Mouse (Mus musculus) MEL (cell line): ENCODE results near the gene Clrn1. TPM values are rescaled to one million over a fixed set of nuclear protein-coding genes. Genes with fewer than 3 reads are reported as not detected.

ENCODE experiments used
- DNase-seq: peaks from one replicate; pipeline ENCODE4 v3.0.0; 2011; ENCODE audit warnings: low read depth, low spot score
- H3K27ac ChIP-seq: 2 replicates; pipeline ENCODE4 v1.5.1; 2012; ENCODE audit warnings: low read depth, mild to moderate bottlenecking, control low read depth, low read length, moderate library complexity; ENCODE audit not compliant: control insufficient read depth
- H3K27me3 ChIP-seq, 2 experiments: fragments of 150-350 bp in 1 of 2; sonication (generic) in 1 of 2; 2 replicates each; pipeline ENCODE4 v1.6.1; 2012; ENCODE audit warnings: low read length in 2 of 2, mild to moderate bottlenecking in 2 of 2, improper control_type of control experiment in 1 of 2, moderate library complexity in 1 of 2; ENCODE audit not compliant: insufficient read depth in 2 of 2, control insufficient read depth in 1 of 2
- H3K36me3 ChIP-seq, 2 experiments: 2 replicates each; pipeline ENCODE4 v1.6.1; 2012 to 2014; ENCODE audit warnings: low read length in 2 of 2, improper control_type of control experiment in 1 of 2, inconsistent platforms in 1 of 2, mild to moderate bottlenecking in 1 of 2; ENCODE audit not compliant: insufficient read depth in 2 of 2, control insufficient read depth in 1 of 2
- H3K4me1 ChIP-seq, 2 experiments: fragments of 150-350 bp in 1 of 2; sonication (generic) in 1 of 2; 2 replicates each; pipeline ENCODE4 v1.6.1; 2012; ENCODE audit warnings: low read length in 2 of 2, improper control_type of control experiment in 1 of 2, mild to moderate bottlenecking in 1 of 2; ENCODE audit not compliant: insufficient read depth in 2 of 2, control insufficient read depth in 1 of 2
- H3K4me3 ChIP-seq, 2 experiments: fragments of 150-350 bp in 1 of 2; sonication (generic) in 1 of 2; 2 replicates each; pipeline ENCODE4 v1.5.1; 2012; ENCODE audit warnings: low read depth in 2 of 2, low read length in 2 of 2, mild to moderate bottlenecking in 2 of 2, moderate library complexity in 2 of 2, control low read depth in 1 of 2, improper control_type of control experiment in 1 of 2; ENCODE audit not compliant: control insufficient read depth in 1 of 2, insufficient read depth in 1 of 2
- H3K79me2 ChIP-seq: 2 replicates; pipeline ENCODE4 v1.6.1; 2012; ENCODE audit warnings: mild to moderate bottlenecking, low read length, moderate library complexity; ENCODE audit not compliant: control insufficient read depth, poor library complexity, insufficient read depth
- H3K9ac ChIP-seq: 2 replicates; pipeline ENCODE4 v1.6.1; 2012; ENCODE audit warnings: low read depth, mild to moderate bottlenecking, control low read depth, low read length, moderate library complexity; ENCODE audit not compliant: control insufficient read depth, poor library complexity, severe bottlenecking
- H3K9me3 ChIP-seq: fragments of 150-350 bp; sonication (generic); replicated peaks from 2 replicates; pipeline ENCODE4 v1.6.1; 2012; ENCODE audit warnings: mild to moderate bottlenecking, low read length, improper control_type of control experiment, moderate library complexity; ENCODE audit not compliant: insufficient read depth
- BHLHE40 ChIP-seq: IDR thresholded peaks from 2 replicates; pipeline ENCODE4 v1.6.1; 2012; ENCODE audit warnings: low read depth, mild to moderate bottlenecking, inconsistent platforms, low read length, improper control_type of control experiment, borderline replicate concordance
- CTCF ChIP-seq, 3 experiments: IDR thresholded peaks in 2 of 3; conservative IDR thresholded peaks in 1 of 3; 2 replicates each; pipeline ENCODE4 v1.5.1; 2011 to 2012; ENCODE audit warnings: low read length in 3 of 3, low read depth in 2 of 3, mild to moderate bottlenecking in 2 of 3, improper control_type of control experiment in 1 of 3, inconsistent platforms in 1 of 3, mixed read lengths in 1 of 3, moderate library complexity in 1 of 3; ENCODE audit not compliant: control insufficient read depth in 1 of 3, insufficient read depth in 1 of 3, poor library complexity in 1 of 3, severe bottlenecking in 1 of 3
- E2F4 ChIP-seq: IDR thresholded peaks from 2 replicates; pipeline ENCODE4 v1.6.1; 2011; ENCODE audit warnings: low read depth, low read length, improper control_type of control experiment, borderline replicate concordance
- ELF1 ChIP-seq: IDR thresholded peaks from 2 replicates; pipeline ENCODE4 v1.6.1; 2014; ENCODE audit warnings: low read depth, mild to moderate bottlenecking, inconsistent platforms, low read length, improper control_type of control experiment, moderate library complexity
- EP300 ChIP-seq, 2 experiments: IDR thresholded peaks; 2 replicates each; pipeline ENCODE4 v1.6.1; 2011; ENCODE audit warnings: improper control_type of control experiment in 2 of 2, low read length in 2 of 2, low read depth in 1 of 2, mild to moderate bottlenecking in 1 of 2
- HCFC1 ChIP-seq: IDR thresholded peaks from 2 replicates; pipeline ENCODE4 v1.6.1; 2012; ENCODE audit warnings: low read depth, mild to moderate bottlenecking, inconsistent platforms, low read length, improper control_type of control experiment, moderate library complexity
- MAFK ChIP-seq: IDR thresholded peaks from 2 replicates; pipeline ENCODE4 v1.6.1; 2011; ENCODE audit warnings: low read depth, mild to moderate bottlenecking, low read length, improper control_type of control experiment, borderline replicate concordance
- MAX ChIP-seq: IDR thresholded peaks from 2 replicates; pipeline ENCODE4 v1.6.1; 2011; ENCODE audit warnings: low read length, improper control_type of control experiment
- MEF2A ChIP-seq: IDR thresholded peaks from 2 replicates; pipeline ENCODE4 v1.6.1; 2014; ENCODE audit warnings: low read depth, mild to moderate bottlenecking, inconsistent platforms, low read length, improper control_type of control experiment; ENCODE audit not compliant: poor library complexity, insufficient replicate concordance, severe bottlenecking; ENCODE audit errors: extremely low read depth
- MXI1 ChIP-seq: IDR thresholded peaks from 2 replicates; pipeline ENCODE4 v1.6.1; 2011; ENCODE audit warnings: mild to moderate bottlenecking, low read depth, low read length, improper control_type of control experiment
- MYB ChIP-seq: IDR thresholded peaks from 2 replicates; pipeline ENCODE4 v1.6.1; 2011; ENCODE audit warnings: mild to moderate bottlenecking, low read depth, low read length, improper control_type of control experiment
- POLR2AphosphoS2 ChIP-seq: IDR thresholded peaks from 2 replicates; pipeline ENCODE4 v1.6.1; 2011; ENCODE audit warnings: low read length, improper control_type of control experiment
- POLR2AphosphoS5 ChIP-seq: IDR thresholded peaks from 2 replicates; pipeline ENCODE4 v1.6.1; 2012; ENCODE audit warnings: low read depth, borderline replicate concordance, mild to moderate bottlenecking, inconsistent platforms, low read length, moderate library complexity, mixed read lengths
- RAD21 ChIP-seq: IDR thresholded peaks from 2 replicates; pipeline ENCODE4 v1.6.1; 2011; ENCODE audit warnings: mild to moderate bottlenecking, low read depth, low read length, improper control_type of control experiment
- SIN3A ChIP-seq: IDR thresholded peaks from 2 replicates; pipeline ENCODE4 v1.6.1; 2012; ENCODE audit warnings: low read length, improper control_type of control experiment, inconsistent platforms
- TAL1 ChIP-seq: IDR thresholded peaks from 2 replicates; pipeline ENCODE4 v1.6.1; 2012; ENCODE audit warnings: mild to moderate bottlenecking, inconsistent platforms, low read length, moderate library complexity, mixed read lengths
- USF1 ChIP-seq: IDR thresholded peaks from 2 replicates; pipeline ENCODE4 v1.6.1; 2014; ENCODE audit warnings: low read depth, mild to moderate bottlenecking, inconsistent platforms, low read length, improper control_type of control experiment, moderate library complexity
- ZKSCAN1 ChIP-seq: IDR thresholded peaks from 2 replicates; pipeline ENCODE4 v1.6.1; 2012; ENCODE audit warnings: low read depth, mild to moderate bottlenecking, inconsistent platforms, low read length, improper control_type of control experiment, moderate library complexity
- ZMIZ1 ChIP-seq: IDR thresholded peaks from 2 replicates; pipeline ENCODE4 v1.6.1; 2012; ENCODE audit warnings: low read depth, mild to moderate bottlenecking, inconsistent platforms, low read length, improper control_type of control experiment, moderate library complexity
- polyA plus RNA-seq, 2 experiments: library from polyadenylated mRNA; stranded (reverse) in 1 of 2; unstranded in 1 of 2; fragments of >175 nt in 1 of 2; fragments of >200 nt in 1 of 2; gene quantifications; 2 replicates each; pipeline versions ENCODE4 v1.2.1 to v1.2.4; 2012; ENCODE audit warnings: low replicate concordance in 2 of 2, low read depth in 1 of 2; ENCODE audit not compliant: insufficient read length in 2 of 2, insufficient read depth in 1 of 2, missing spikeins in 1 of 2
- total RNA-seq: library from RNA; depleted of rRNA; stranded (reverse); fragments of 300-350 nt; gene quantifications from 2 replicates; pipeline ENCODE4 v1.2.3, GENCODE M21; 2012

Gene Clrn1
- total and polyA plus RNA-seq, 3 experiments: not detected

- Histone ChIP-seq H3K27ac (no peak overlapping the region), H3K36me3 (no peaks in the 10 kb centered on the region), H3K9me3 (no peaks in the 10 kb centered on the region), H3K79me2 (no peaks in the 10 kb centered on the region), H3K27me3 (no peaks in the 10 kb centered on the region), H3K4me1 (no peaks in the 10 kb centered on the region), H3K4me3 (no peak overlapping the region), H3K9ac (no peak overlapping the region)
- TF ChIP-seq MAFK (no peak), EP300 (IDR thresholded peaks at IDR 0.05; ENCODE audit: low read depth in 1 of 2, low read length in 2 of 2) (no peak)
- DNase-seq: no peak
Observed at GRCm38 (mm10) chr3:58904656-58905055, 19.5 kb upstream of the Clrn1 start.

- H3K27ac ChIP-seq: no peak overlapping the region
- H3K4me3 ChIP-seq: no peak overlapping the region
- no peaks in the 10 kb centered on the region for H3K9me3 ChIP-seq
- H3K79me2 ChIP-seq: no peaks in the 10 kb centered on the region
- peaks cover 2% of the 10 kb centered on the region in 2 experiments; a peak in 1 of 4 replicates for H3K27me3 ChIP-seq
- no peaks in the 10 kb centered on the region for H3K36me3 ChIP-seq
- no peak for TF ChIP-seq E2F4
- no peak overlapping the region for H3K9ac ChIP-seq
- no peaks in the 10 kb centered on the region for H3K4me1 ChIP-seq
- no peak for DNase-seq
Observed at GRCm38 (mm10) chr3:58902051-58902758, 17.1 kb upstream of the Clrn1 start.

- no peak for TF ChIP-seq MAX
- no peak for TF ChIP-seq MEF2A
- no peak for TF ChIP-seq HCFC1
- no peak for TF ChIP-seq USF1
- no peak for TF ChIP-seq BHLHE40
- no peak for TF ChIP-seq ZMIZ1
- TF ChIP-seq EP300 (IDR thresholded peaks at IDR 0.05; ENCODE audit: low read depth in 1 of 2, low read length in 2 of 2): no peak
- no peak for TF ChIP-seq POLR2AphosphoS5
- no peak for TF ChIP-seq CTCF (IDR thresholded peaks at IDR 0.05 in 2 of 3, conservative IDR thresholded peaks at IDR 0.05 in 1 of 3; ENCODE audit: control insufficient read depth in 1 of 3, insufficient read depth in 1 of 3, low read depth in 2 of 3, low read length in 3 of 3, poor library complexity in 1 of 3, severe bottlenecking in 1 of 3)
- no peak for TF ChIP-seq ZKSCAN1
- TF ChIP-seq SIN3A: no peak
- TF ChIP-seq POLR2AphosphoS2: no peak
- no peak for TF ChIP-seq MXI1
- no peak for TF ChIP-seq ELF1
- no peak for TF ChIP-seq RAD21
- no peak for TF ChIP-seq TAL1
- no peak for TF ChIP-seq MYB
- Histone ChIP-seq H3K9me3 (no peaks in the 10 kb centered on the region), H3K9ac (no peak overlapping the region), H3K36me3 (no peaks in the 10 kb centered on the region), H3K4me3 (no peak overlapping the region), H3K27ac (no peak overlapping the region), H3K79me2 (no peaks in the 10 kb centered on the region), H3K4me1 (no peaks in the 10 kb centered on the region), H3K27me3 (peaks cover 2% of the 10 kb centered on the region in 2 experiments; a peak in 1 of 4 replicates)
- DNase-seq: no peak
Observed at GRCm38 (mm10) chr3:58895131-58895530, 10.0 kb upstream of the Clrn1 start.
